Mouse (Mus musculus): Measurements from ENCODE around the gene St8sia1. TPM values are rescaled to one million over a fixed set of nuclear protein-coding genes. Genes with fewer than 3 reads are reported as not detected.

Gene St8sia1
- polyA plus RNA-seq, 2 experiments: 0.93 to 1.3 TPM

- no peaks in the 10 kb centered on the region for H3K4me1 ChIP-seq (ENCODE audit: control insufficient read depth, insufficient read depth, low read length)
- no peaks in the 10 kb centered on the region for H3K36me3 ChIP-seq (ENCODE audit: control insufficient read depth, insufficient read depth, low read length)
- no peak for TF ChIP-seq POLR2A (IDR thresholded peaks at IDR 0.05; ENCODE audit: borderline replicate concordance, extremely low read depth, insufficient read depth, insufficient read length)
- H3K9ac ChIP-seq (ENCODE audit: low read depth, low read length, severe bottlenecking): no peak overlapping the region
- H3K27ac ChIP-seq (replicated peaks; ENCODE audit: low read depth, low read length): no peak overlapping the region
- no peaks in the 10 kb centered on the region for H3K9me3 ChIP-seq (ENCODE audit: control insufficient read depth, low read length)
- DNase-seq (ENCODE audit: low spot score): no peak
- ATAC-seq (ENCODE audit: low FRiP score, low read depth): no peak
- H3K27me3 ChIP-seq (ENCODE audit: control insufficient read depth, insufficient read depth, low read length): no peaks in the 10 kb centered on the region
- WGBS: 79% methylated on average over 4 of the region's 4 CpGs
- H3K4me3 ChIP-seq (replicated peaks; ENCODE audit: low read length): no peak overlapping the region
- no peak overlapping the region for H3K4me2 ChIP-seq (replicated peaks; ENCODE audit: low read depth, low read length, severe bottlenecking)
These were observed 183.6 kb downstream of the St8sia1 start for GRCm38 (mm10) chr6:142780574-142781033.

GRCm38 (mm10) chr6:142779812-142780573 lies 184.3 kb downstream of the St8sia1 start:
- 76% methylated on average over 14 of the region's 14 CpGs for WGBS

DNA sequence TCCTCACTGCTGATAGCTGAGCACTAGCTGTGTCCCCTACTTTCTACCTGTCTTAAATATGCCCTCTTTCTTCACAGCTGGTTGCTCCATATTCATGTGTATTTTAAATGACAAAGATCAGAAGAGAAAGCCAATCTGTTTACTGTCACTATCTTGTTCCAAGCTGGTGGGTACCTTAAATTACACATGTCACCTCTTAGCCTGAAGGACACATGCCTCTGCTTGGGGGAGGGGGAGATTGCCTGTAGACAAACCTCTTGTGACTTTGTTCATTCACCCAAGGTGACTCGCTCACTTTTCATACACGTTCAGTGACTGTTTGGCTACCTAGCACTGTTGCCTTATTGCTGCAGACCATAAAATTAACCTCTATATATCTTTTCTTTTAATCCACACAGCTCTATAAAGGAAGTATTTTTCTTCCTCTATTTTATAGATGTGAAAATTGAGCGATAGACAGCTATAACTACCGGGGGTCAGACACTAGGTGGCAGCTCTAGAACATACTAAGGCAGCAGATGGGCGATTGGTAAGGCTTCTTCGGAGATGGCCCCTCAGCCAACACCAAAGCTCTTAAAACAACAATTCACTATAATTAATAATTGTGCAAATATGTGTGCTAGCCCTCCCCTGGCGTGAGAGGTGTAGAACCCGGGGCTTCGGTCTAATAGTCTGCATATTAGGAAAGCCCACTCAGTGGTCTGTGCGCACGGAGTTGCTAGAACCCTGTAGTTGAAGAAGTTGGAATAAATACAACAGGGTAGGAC lies 185.0 kb downstream of the St8sia1 start:
- Histone ChIP-seq H3K4me1 (ENCODE audit: control insufficient read depth, insufficient read depth, low read length) (no peaks in the 10 kb centered on the region), H3K36me3 (ENCODE audit: control insufficient read depth, insufficient read depth, low read length) (peaks cover 9% of the 10 kb centered on the region), H3K9ac (ENCODE audit: low read depth, low read length, severe bottlenecking) (no peak overlapping the region), H3K27me3 (ENCODE audit: control insufficient read depth, insufficient read depth, low read length) (no peaks in the 10 kb centered on the region), H3K9me3 (ENCODE audit: control insufficient read depth, low read length) (no peaks in the 10 kb centered on the region), H3K27ac (replicated peaks; ENCODE audit: low read depth, low read length) (no peak overlapping the region), H3K4me3 (replicated peaks; ENCODE audit: low read length) (no peak overlapping the region), H3K4me2 (replicated peaks; ENCODE audit: low read depth, low read length, severe bottlenecking) (no peak overlapping the region)
- TF ChIP-seq POLR2A (IDR thresholded peaks at IDR 0.05; ENCODE audit: borderline replicate concordance, extremely low read depth, insufficient read depth, insufficient read length): no peak
- DNase-seq (ENCODE audit: low spot score): peak; percentile 75
- no peak for ATAC-seq (ENCODE audit: low FRiP score, low read depth)
- 59% methylated on average over 11 of the region's 11 CpGs for WGBS

More at GRCm38 (mm10) chr6:142779812-142780573, 184.3 kb downstream of the St8sia1 start:
- Histone ChIP-seq H3K9ac (ENCODE audit: low read depth, low read length, severe bottlenecking) (no peak overlapping the region), H3K36me3 (ENCODE audit: control insufficient read depth, insufficient read depth, low read length) (peaks cover 2% of the 10 kb centered on the region), H3K4me3 (replicated peaks; ENCODE audit: low read length) (no peak overlapping the region), H3K9me3 (ENCODE audit: control insufficient read depth, low read length) (no peaks in the 10 kb centered on the region), H3K27me3 (ENCODE audit: control insufficient read depth, insufficient read depth, low read length) (no peaks in the 10 kb centered on the region), H3K4me2 (replicated peaks; ENCODE audit: low read depth, low read length, severe bottlenecking) (no peak overlapping the region), H3K4me1 (ENCODE audit: control insufficient read depth, insufficient read depth, low read length) (no peaks in the 10 kb centered on the region), H3K27ac (replicated peaks; ENCODE audit: low read depth, low read length) (no peak overlapping the region)
- ATAC-seq (ENCODE audit: low FRiP score, low read depth): no peak
- no peak for TF ChIP-seq POLR2A (IDR thresholded peaks at IDR 0.05; ENCODE audit: borderline replicate concordance, extremely low read depth, insufficient read depth, insufficient read length)
- no peak for DNase-seq (ENCODE audit: low spot score)

DNA sequence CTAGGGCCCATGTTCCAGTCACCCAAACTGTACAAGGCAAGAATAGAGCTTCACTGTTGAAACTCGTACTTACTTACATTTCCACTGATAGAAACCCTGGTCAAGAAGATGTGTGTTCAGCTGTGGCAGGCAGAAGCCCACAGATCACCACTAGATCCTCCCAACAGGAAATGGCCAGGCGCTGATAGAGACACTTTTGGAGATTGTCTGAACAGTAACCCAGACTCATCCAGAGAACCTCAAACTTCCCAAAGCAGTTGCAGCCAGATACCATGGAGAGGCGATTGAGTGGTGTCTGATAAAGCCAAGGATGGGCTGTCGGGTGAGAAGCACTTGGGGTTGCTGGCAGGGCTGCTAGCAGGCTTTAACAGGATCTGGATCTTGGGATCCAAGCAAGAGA lies 187.3 kb downstream of the St8sia1 start:
- no peaks in the 10 kb centered on the region for H3K4me1 ChIP-seq (ENCODE audit: control insufficient read depth, insufficient read depth, low read length)
- no peak overlapping the region for H3K9ac ChIP-seq (ENCODE audit: low read depth, low read length, severe bottlenecking)
- no peak overlapping the region for H3K4me3 ChIP-seq (replicated peaks; ENCODE audit: low read length)
- DNase-seq (ENCODE audit: low spot score) (no peak), ATAC-seq (ENCODE audit: low FRiP score, low read depth) (no peak)
- H3K9me3 ChIP-seq (ENCODE audit: control insufficient read depth, low read length): no peaks in the 10 kb centered on the region
- H3K36me3 ChIP-seq (ENCODE audit: control insufficient read depth, insufficient read depth, low read length): peaks cover 32% of the 10 kb centered on the region
- H3K27ac ChIP-seq (replicated peaks; ENCODE audit: low read depth, low read length): no peak overlapping the region
- H3K27me3 ChIP-seq (ENCODE audit: control insufficient read depth, insufficient read depth, low read length): no peaks in the 10 kb centered on the region
- TF ChIP-seq POLR2A (IDR thresholded peaks at IDR 0.05; ENCODE audit: borderline replicate concordance, extremely low read depth, insufficient read depth, insufficient read length): no peak
- 92% methylated on average over 4 of the region's 4 CpGs for WGBS
- no peak overlapping the region for H3K4me2 ChIP-seq (replicated peaks; ENCODE audit: low read depth, low read length, severe bottlenecking)

GRCm38 (mm10) chr6:142773566-142773965 lies 190.7 kb downstream of the St8sia1 start:
- Histone ChIP-seq H3K4me3 (replicated peaks; ENCODE audit: low read length) (no peak overlapping the region), H3K27me3 (ENCODE audit: control insufficient read depth, insufficient read depth, low read length) (no peaks in the 10 kb centered on the region), H3K9me3 (ENCODE audit: control insufficient read depth, low read length) (no peaks in the 10 kb centered on the region), H3K36me3 (ENCODE audit: control insufficient read depth, insufficient read depth, low read length) (peaks cover 52% of the 10 kb centered on the region), H3K4me2 (replicated peaks; ENCODE audit: low read depth, low read length, severe bottlenecking) (no peak overlapping the region), H3K9ac (ENCODE audit: low read depth, low read length, severe bottlenecking) (no peak overlapping the region), H3K4me1 (ENCODE audit: control insufficient read depth, insufficient read depth, low read length) (no peaks in the 10 kb centered on the region), H3K27ac (replicated peaks; ENCODE audit: low read depth, low read length) (no peak overlapping the region)
- WGBS: 96% methylated on average over 5 of the region's 5 CpGs
- TF ChIP-seq POLR2A (IDR thresholded peaks at IDR 0.05; ENCODE audit: borderline replicate concordance, extremely low read depth, insufficient read depth, insufficient read length): no peak
- DNase-seq (ENCODE audit: low spot score) (no peak), ATAC-seq (ENCODE audit: low FRiP score, low read depth) (no peak)
